Mouse (Mus musculus) neural tube, embryonic 15.5 days (tissue): Measurements from ENCODE around the gene Mctp1. TPM values are rescaled to one million over a fixed set of nuclear protein-coding genes. Genes with fewer than 3 reads are reported as not detected.
A peak's percentile ranks its signal among the peaks of the same experiment; 100 is the strongest.

Source experiments
- ATAC-seq: fragments of 200-750 bp; cut with Nextera tagmentation; 2 replicates; pipeline ENCODE4 v1.8.0; 2017; ENCODE audit warnings: mild to moderate bottlenecking, moderate TSS enrichment, moderate library complexity; ENCODE audit not compliant: low FRiP score
- H3K27ac ChIP-seq: fragments of 300-500 bp; sonication (generic); replicated peaks from 2 replicates; pipeline ENCODE4 v1.5.1; 2015; ENCODE audit warnings: mild to moderate bottlenecking, inconsistent platforms
- H3K27me3 ChIP-seq: fragments of 300-500 bp; sonication (generic); replicated peaks from 2 replicates; pipeline ENCODE4 v1.6.1; 2015; ENCODE audit warnings: inconsistent platforms
- H3K36me3 ChIP-seq: fragments of 300-500 bp; sonication (generic); 2 replicates; pipeline ENCODE4 v1.6.1; 2015; ENCODE audit warnings: inconsistent platforms
- H3K4me1 ChIP-seq: fragments of 300-500 bp; sonication (generic); 2 replicates; pipeline ENCODE4 v1.6.1; 2015; ENCODE audit warnings: inconsistent platforms
- H3K4me2 ChIP-seq: fragments of 300-500 bp; sonication (generic); 2 replicates; pipeline ENCODE4 v1.6.1; 2015; ENCODE audit warnings: inconsistent platforms, mild to moderate bottlenecking, moderate library complexity
- H3K4me3 ChIP-seq: fragments of 300-500 bp; sonication (generic); replicated peaks from 2 replicates; pipeline ENCODE4 v1.5.1; 2015; ENCODE audit warnings: mild to moderate bottlenecking, inconsistent platforms
- H3K9ac ChIP-seq: fragments of 300-500 bp; sonication (generic); replicated peaks from 2 replicates; pipeline ENCODE4 v1.6.1; 2015; ENCODE audit warnings: mild to moderate bottlenecking, inconsistent platforms
- H3K9me3 ChIP-seq: fragments of 300-500 bp; sonication (generic); replicated peaks from 2 replicates; pipeline ENCODE4 v1.6.1; 2016; ENCODE audit warnings: inconsistent platforms
- WGBS: fragments of 180-500 bp; shearing (Covaris S2); methylation state at CpG from one replicate; pipeline ENCODE4 v1.1.7; 2015; ENCODE audit warnings: mixed read lengths; 5-methylcytosine and 5-hydroxymethylcytosine counted together
- polyA plus RNA-seq: library from polyadenylated mRNA; unstranded; fragments of >200 nt; fragmentation: Nextera tagmentation; extraction: Ambion mirVana; gene quantifications from 2 replicates; pipeline ENCODE4 v1.2.1, GENCODE M21; 2015

Mctp1 gene
- polyA plus RNA-seq, 1 experiment from 2014 or later, result 2.0 TPM

GRCm38 (mm10) chr13:76850412-76851054, 466.2 kb downstream of the Mctp1 start:
- Histone ChIP-seq H3K4me2 (no peak overlapping the region), H3K4me3 (no peak overlapping the region), H3K9ac (no peak overlapping the region), H3K27ac (no peak overlapping the region), H3K4me1 (no peaks in the 10 kb centered on the region), H3K36me3 (no peaks in the 10 kb centered on the region), H3K9me3 (no peaks in the 10 kb centered on the region), H3K27me3 (no peaks in the 10 kb centered on the region)
- ATAC-seq, result no peak
- WGBS, result 28% methylated on average over 7 of the region's 7 CpGs

DNA sequence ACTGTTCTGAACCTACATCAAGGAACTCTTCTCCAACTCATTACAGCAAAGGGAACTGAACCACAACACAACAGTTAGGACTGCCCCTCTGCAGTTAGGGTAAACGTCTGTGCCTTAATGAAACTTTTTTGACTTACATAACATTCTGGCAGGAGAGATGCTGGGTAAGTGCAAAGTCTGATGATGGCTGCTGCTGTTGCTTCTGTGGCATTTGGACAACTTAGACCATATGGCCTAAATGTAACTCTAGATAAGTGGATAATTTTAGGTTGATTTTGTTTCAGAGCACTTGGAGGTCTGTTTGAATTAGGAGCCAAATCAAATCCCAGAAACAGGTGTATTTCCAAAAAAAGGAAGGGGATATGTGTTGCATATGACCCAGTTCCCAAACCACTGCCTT, 470.0 kb downstream of the Mctp1 start:
- Histone ChIP-seq H3K27ac (no peak overlapping the region), H3K4me1 (no peaks in the 10 kb centered on the region), H3K27me3 (no peaks in the 10 kb centered on the region), H3K9me3 (no peaks in the 10 kb centered on the region), H3K9ac (no peak overlapping the region), H3K4me2 (no peak overlapping the region), H3K36me3 (no peaks in the 10 kb centered on the region), H3K4me3 (no peak overlapping the region)
- ATAC-seq, result no peak
- WGBS, result 76% methylated on average over 1 of the region's 1 CpGs

DNA sequence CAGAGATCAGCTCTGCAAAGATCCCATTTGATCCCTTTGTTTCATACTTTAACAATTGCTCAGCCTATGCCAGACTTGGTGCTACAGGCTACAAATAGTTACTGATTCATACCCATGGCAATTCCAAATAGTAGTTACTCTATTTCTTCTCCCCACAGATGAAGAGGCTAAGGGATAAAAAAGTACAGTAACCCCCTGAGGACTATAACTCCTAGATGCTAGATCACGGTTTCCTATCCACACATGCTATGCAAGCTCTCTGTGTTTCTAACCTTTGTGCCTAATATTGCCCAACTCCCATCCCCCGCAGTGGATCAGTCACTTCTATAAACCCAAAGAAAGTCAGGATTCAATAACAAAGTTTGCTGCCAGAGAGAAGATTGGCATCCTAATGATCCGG, 470.7 kb downstream of the Mctp1 start:
- WGBS, result 93% methylated on average over 3 of the region's 3 CpGs
- Histone ChIP-seq H3K36me3 (no peaks in the 10 kb centered on the region), H3K9ac (no peak overlapping the region), H3K4me2 (no peak overlapping the region), H3K4me1 (no peaks in the 10 kb centered on the region), H3K27me3 (no peaks in the 10 kb centered on the region), H3K9me3 (no peaks in the 10 kb centered on the region), H3K27ac (no peak overlapping the region), H3K4me3 (no peak overlapping the region)
- no peak for ATAC-seq

DNA sequence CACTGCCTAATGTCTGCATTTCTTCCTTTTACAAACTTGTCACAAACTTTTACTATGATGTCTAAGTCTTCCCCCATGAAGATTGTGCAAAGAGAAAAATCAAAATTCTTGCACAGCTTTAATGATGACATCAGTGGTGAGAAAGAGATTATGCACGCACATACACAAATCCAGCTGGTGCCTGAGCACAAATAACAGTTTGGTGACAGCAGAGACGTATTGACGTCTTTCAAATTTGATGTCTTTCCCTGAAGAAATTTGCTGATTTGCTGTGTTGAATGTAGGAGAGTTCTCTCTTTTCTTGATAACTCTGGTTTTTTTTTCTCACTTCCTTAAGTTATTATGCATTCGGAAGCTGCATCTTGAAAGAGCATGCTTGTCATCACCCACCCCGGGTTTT, 472.7 kb downstream of the Mctp1 start:
- no peak for ATAC-seq
- Histone ChIP-seq H3K4me3 (no peak overlapping the region), H3K4me2 (no peak overlapping the region), H3K9me3 (no peaks in the 10 kb centered on the region), H3K9ac (no peak overlapping the region), H3K4me1 (no peaks in the 10 kb centered on the region), H3K36me3 (no peaks in the 10 kb centered on the region), H3K27me3 (no peaks in the 10 kb centered on the region), H3K27ac (no peak overlapping the region)
- WGBS, result 47% methylated on average over 5 of the region's 5 CpGs

- Histone ChIP-seq H3K4me3 (no peak overlapping the region), H3K4me1 (no peaks in the 10 kb centered on the region), H3K9me3 (no peaks in the 10 kb centered on the region), H3K27me3 (no peaks in the 10 kb centered on the region), H3K36me3 (no peaks in the 10 kb centered on the region), H3K9ac (no peak overlapping the region), H3K4me2 (no peak overlapping the region), H3K27ac (no peak overlapping the region)
- peak; percentile 82 for ATAC-seq
- 12% methylated on average over 2 of the region's 2 CpGs for WGBS
Measured at GRCm38 (mm10) chr13:76858078-76858482, 473.7 kb downstream of the Mctp1 start.

- no peak for ATAC-seq
Measured at GRCm38 (mm10) chr13:76870291-76870690, 486.0 kb downstream of the Mctp1 start.

GRCm38 (mm10) chr13:76877887-76878763, 493.8 kb downstream of the Mctp1 start:
- Histone ChIP-seq H3K36me3 (no peaks in the 10 kb centered on the region), H3K9me3 (no peaks in the 10 kb centered on the region), H3K9ac (no peak overlapping the region), H3K27me3 (no peaks in the 10 kb centered on the region), H3K4me1 (no peaks in the 10 kb centered on the region), H3K27ac (no peak overlapping the region), H3K4me3 (no peak overlapping the region), H3K4me2 (no peak overlapping the region)
- no peak for ATAC-seq
- WGBS, result 81% methylated on average over 8 of the region's 8 CpGs

More at GRCm38 (mm10) chr13:76870291-76870690, 486.0 kb downstream of the Mctp1 start:
- H3K4me3 ChIP-seq, result no peak overlapping the region
- H3K9ac ChIP-seq, result no peak overlapping the region
- 85% methylated on average over 3 of the region's 3 CpGs for WGBS
- no peaks in the 10 kb centered on the region for H3K4me1 ChIP-seq
- no peaks in the 10 kb centered on the region for H3K36me3 ChIP-seq
- H3K27me3 ChIP-seq, result no peaks in the 10 kb centered on the region
- no peaks in the 10 kb centered on the region for H3K9me3 ChIP-seq
- no peak overlapping the region for H3K27ac ChIP-seq
- no peak overlapping the region for H3K4me2 ChIP-seq

DNA sequence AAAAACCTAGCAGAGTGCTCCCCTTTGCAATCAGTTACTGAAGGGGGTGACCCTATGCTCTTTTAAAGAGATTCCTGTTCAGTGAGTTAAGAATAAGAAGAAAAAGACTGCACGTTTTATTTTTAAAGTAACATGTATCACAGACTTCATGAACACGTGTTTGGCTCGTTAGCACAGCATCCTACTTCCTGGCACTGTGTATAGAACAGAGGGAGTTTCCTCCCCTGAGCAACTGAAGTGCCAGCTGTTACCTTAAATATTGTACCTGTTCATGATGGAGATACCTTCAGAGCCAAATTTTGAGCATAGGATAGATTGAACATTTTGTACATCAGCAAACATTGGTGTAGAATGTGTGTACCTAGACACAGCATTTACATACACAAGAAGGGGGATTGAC, 494.7 kb downstream of the Mctp1 start:
- no peak overlapping the region for H3K4me3 ChIP-seq
- no peak overlapping the region for H3K4me2 ChIP-seq
- H3K9me3 ChIP-seq, result no peaks in the 10 kb centered on the region
- no peak overlapping the region for H3K27ac ChIP-seq
- ATAC-seq, result no peak
- H3K4me1 ChIP-seq, result no peaks in the 10 kb centered on the region
- H3K9ac ChIP-seq, result no peak overlapping the region
- no peaks in the 10 kb centered on the region for H3K27me3 ChIP-seq
- H3K36me3 ChIP-seq, result no peaks in the 10 kb centered on the region
- 71% methylated on average over 3 of the region's 3 CpGs for WGBS

GRCm38 (mm10) chr13:76884517-76885092, 500.3 kb downstream of the Mctp1 start:
- no peak overlapping the region for H3K4me3 ChIP-seq
- no peaks in the 10 kb centered on the region for H3K27me3 ChIP-seq
- H3K9me3 ChIP-seq, result no peaks in the 10 kb centered on the region
- no peak overlapping the region for H3K9ac ChIP-seq
- no peak overlapping the region for H3K27ac ChIP-seq
- H3K36me3 ChIP-seq, result no peaks in the 10 kb centered on the region
- H3K4me1 ChIP-seq, result no peaks in the 10 kb centered on the region
- ATAC-seq, result no peak
- 67% methylated on average over 8 of the region's 8 CpGs for WGBS
- no peak overlapping the region for H3K4me2 ChIP-seq

DNA sequence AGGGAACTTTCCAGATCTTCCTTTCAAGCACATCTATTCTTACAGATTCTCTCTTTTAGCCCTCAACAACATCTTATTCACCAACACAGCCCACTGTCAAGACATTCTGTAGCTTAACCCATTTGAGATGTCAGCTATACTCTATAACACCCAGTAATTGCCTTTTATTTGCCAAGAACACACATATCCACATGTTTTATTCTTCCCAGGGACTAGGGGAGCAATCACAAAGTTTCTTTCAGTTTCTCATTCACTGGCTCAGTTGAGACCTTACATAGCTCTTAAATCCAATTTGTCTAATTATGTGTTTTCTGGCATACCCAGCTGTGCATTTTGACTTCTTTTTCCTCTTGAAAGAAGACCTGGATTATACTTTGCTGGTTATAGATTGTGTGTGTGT, 508.7 kb downstream of the Mctp1 start:
- Histone ChIP-seq H3K4me1 (no peaks in the 10 kb centered on the region), H3K4me2 (no peak overlapping the region), H3K36me3 (no peaks in the 10 kb centered on the region), H3K9ac (no peak overlapping the region), H3K4me3 (no peak overlapping the region), H3K27me3 (no peaks in the 10 kb centered on the region), H3K9me3 (no peaks in the 10 kb centered on the region), H3K27ac (no peak overlapping the region)
- no peak for ATAC-seq

DNA sequence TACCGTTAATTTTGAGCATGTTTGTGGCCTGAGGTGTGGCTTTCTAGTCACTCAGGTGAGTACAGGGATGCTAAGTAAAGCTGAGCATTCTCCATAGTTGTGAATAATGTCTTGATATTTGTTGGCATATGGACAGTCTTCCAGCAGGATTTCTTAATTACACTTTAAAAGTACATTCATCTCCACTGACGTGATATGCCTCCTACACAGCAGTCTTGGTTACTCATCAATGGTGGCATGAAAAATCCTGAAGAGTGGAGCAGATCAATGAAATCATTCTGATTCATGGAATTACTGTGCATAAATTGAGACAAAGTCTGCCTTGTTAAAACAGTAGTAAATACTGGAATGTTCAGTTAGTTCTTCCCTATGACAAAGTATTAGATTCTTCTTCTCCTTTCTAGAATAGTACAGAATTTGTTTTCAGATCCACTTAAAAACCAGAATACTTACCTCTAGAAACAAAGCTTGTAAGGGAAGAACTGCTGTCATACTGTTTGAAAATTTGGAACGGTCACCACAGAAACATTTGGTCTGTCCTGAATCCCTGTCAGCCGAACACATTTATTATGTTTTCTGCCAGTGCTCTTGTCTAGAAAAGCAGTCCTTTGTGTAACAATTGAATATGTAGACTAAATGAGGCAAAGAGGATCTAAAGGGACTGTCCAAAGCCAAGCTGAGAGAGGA, 511.6 kb downstream of the Mctp1 start:
- no peaks in the 10 kb centered on the region for H3K27me3 ChIP-seq
- no peak overlapping the region for H3K9ac ChIP-seq
- H3K4me3 ChIP-seq, result no peak overlapping the region
- ATAC-seq, result no peak
- H3K27ac ChIP-seq, result no peak overlapping the region
- WGBS, result 70% methylated on average over 4 of the region's 4 CpGs
- no peak overlapping the region for H3K4me2 ChIP-seq
- no peaks in the 10 kb centered on the region for H3K9me3 ChIP-seq
- no peaks in the 10 kb centered on the region for H3K4me1 ChIP-seq
- H3K36me3 ChIP-seq, result no peaks in the 10 kb centered on the region
